Mouse (Mus musculus) hindbrain, embryonic 13.5 days (tissue): ENCODE measurements around the gene Ccr1. TPM values are rescaled to one million over a fixed set of nuclear protein-coding genes. Genes with fewer than 3 reads are reported as not detected.

Experiments
- ATAC-seq: fragments of 200-750 bp; cut with Nextera tagmentation; 2 replicates; pipeline ENCODE4 v1.8.0; 2017; ENCODE audit warnings: moderate TSS enrichment; ENCODE audit not compliant: low FRiP score
- H3K27ac ChIP-seq: fragments of 300-500 bp; sonication (generic); 2 replicates; pipeline ENCODE4 v1.5.1; 2015; ENCODE audit warnings: inconsistent platforms, mild to moderate bottlenecking, moderate library complexity
- H3K27me3 ChIP-seq: fragments of 300-500 bp; sonication (generic); 2 replicates; pipeline ENCODE4 v1.6.1; 2015; ENCODE audit warnings: mild to moderate bottlenecking, inconsistent platforms
- H3K36me3 ChIP-seq: fragments of 300-500 bp; sonication (generic); 2 replicates; pipeline ENCODE4 v1.6.1; 2015; ENCODE audit warnings: mild to moderate bottlenecking, inconsistent platforms
- H3K4me1 ChIP-seq: fragments of 300-500 bp; sonication (generic); replicated peaks from 2 replicates; pipeline ENCODE4 v1.6.1; 2015; ENCODE audit warnings: inconsistent platforms
- H3K4me2 ChIP-seq: fragments of 300-500 bp; sonication (generic); 2 replicates; pipeline ENCODE4 v1.6.1; 2015; ENCODE audit warnings: inconsistent platforms, mild to moderate bottlenecking, moderate library complexity
- H3K4me3 ChIP-seq: fragments of 300-500 bp; sonication (generic); 2 replicates; pipeline ENCODE4 v1.5.1; 2015; ENCODE audit warnings: mild to moderate bottlenecking, inconsistent platforms
- H3K9ac ChIP-seq: fragments of 300-500 bp; sonication (generic); 2 replicates; pipeline ENCODE4 v1.6.1; 2015; ENCODE audit warnings: mild to moderate bottlenecking, inconsistent platforms
- H3K9me3 ChIP-seq: fragments of 300-500 bp; sonication (generic); 2 replicates; pipeline ENCODE4 v1.6.1; 2016; ENCODE audit warnings: inconsistent platforms
- WGBS: fragments of 180-500 bp; shearing (Covaris S2); methylation state at CpG from one replicate; pipeline ENCODE4 v1.1.7; 2015; 5-methylcytosine and 5-hydroxymethylcytosine counted together
- polyA plus RNA-seq: library from polyadenylated mRNA; unstranded; fragments of >200 nt; fragmentation: Nextera tagmentation; extraction: Ambion mirVana; gene quantifications from 2 replicates; pipeline ENCODE4 v1.2.1, GENCODE M21; 2015

The Ccr1 gene
- polyA plus RNA-seq, result 1.2 TPM in 2 replicates

GRCm38 (mm10) chr9:123968290-123968912 is at the start of gene Ccr1:
Ccr1 (minus strand) TSS chr9:123968692.
- H3K27ac ChIP-seq, result no peak within 1 kb of the TSS
- H3K9me3 ChIP-seq, result no peaks in the 10 kb centered on the region
- no peaks in the 10 kb centered on the region for H3K36me3 ChIP-seq
- ATAC-seq, result no peak
- no peak within 1 kb of the TSS for H3K4me2 ChIP-seq
- H3K9ac ChIP-seq, result no peak within 1 kb of the TSS
- H3K27me3 ChIP-seq, result no peaks in the 10 kb centered on the region
- WGBS, result 94% methylated on average over 1 of the region's 1 CpGs
- H3K4me1 ChIP-seq, result no peaks in the 10 kb centered on the region
- H3K4me3 ChIP-seq, result no peak within 1 kb of the TSS

GRCm38 (mm10) chr9:124016048-124016447 is 47.6 kb upstream of the Ccr1 start:
- H3K27me3 ChIP-seq, result no peaks in the 10 kb centered on the region
- 89% methylated on average over 2 of the region's 2 CpGs for WGBS
- no peaks in the 10 kb centered on the region for H3K36me3 ChIP-seq
- H3K9ac ChIP-seq, result no peak overlapping the region
- H3K9me3 ChIP-seq, result no peaks in the 10 kb centered on the region
- no peak overlapping the region for H3K27ac ChIP-seq
- no peaks in the 10 kb centered on the region for H3K4me1 ChIP-seq
- no peak overlapping the region for H3K4me3 ChIP-seq
- no peak overlapping the region for H3K4me2 ChIP-seq
- no peak for ATAC-seq

GRCm38 (mm10) chr9:124014985-124015652 is 46.6 kb upstream of the Ccr1 start:
- Histone ChIP-seq H3K4me2 (no peak overlapping the region), H3K4me1 (no peaks in the 10 kb centered on the region), H3K4me3 (no peak overlapping the region), H3K9ac (no peak overlapping the region), H3K36me3 (no peaks in the 10 kb centered on the region), H3K9me3 (no peaks in the 10 kb centered on the region), H3K27ac (no peak overlapping the region), H3K27me3 (no peaks in the 10 kb centered on the region)
- WGBS, result 82% methylated on average over 2 of the region's 2 CpGs
- no peak for ATAC-seq

DNA sequence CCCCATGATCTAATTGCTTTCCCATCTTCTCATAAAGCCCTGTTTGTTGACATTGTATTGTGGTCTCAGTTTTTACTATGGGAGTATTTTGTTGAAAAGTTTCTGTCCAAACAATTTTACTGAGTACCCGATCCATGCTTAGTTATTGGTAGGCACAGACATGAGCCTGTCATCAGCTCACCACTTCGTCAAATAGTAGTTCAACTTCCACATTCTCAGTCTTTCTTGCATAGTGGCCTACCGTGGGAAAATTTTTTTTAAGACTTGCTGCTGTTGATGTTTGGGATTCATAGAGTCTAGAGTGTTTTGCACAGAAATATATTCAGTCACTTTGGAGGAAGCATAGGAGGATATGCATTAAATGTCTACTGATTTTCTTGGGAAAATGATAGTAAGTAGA is 44.8 kb upstream of the Ccr1 start:
- Histone ChIP-seq H3K4me3 (no peak overlapping the region), H3K9me3 (no peaks in the 10 kb centered on the region), H3K36me3 (no peaks in the 10 kb centered on the region), H3K27ac (no peak overlapping the region), H3K27me3 (no peaks in the 10 kb centered on the region), H3K4me1 (no peaks in the 10 kb centered on the region), H3K9ac (no peak overlapping the region), H3K4me2 (no peak overlapping the region)
- ATAC-seq, result no peak
- WGBS, result 94% methylated on average over 3 of the region's 3 CpGs

DNA sequence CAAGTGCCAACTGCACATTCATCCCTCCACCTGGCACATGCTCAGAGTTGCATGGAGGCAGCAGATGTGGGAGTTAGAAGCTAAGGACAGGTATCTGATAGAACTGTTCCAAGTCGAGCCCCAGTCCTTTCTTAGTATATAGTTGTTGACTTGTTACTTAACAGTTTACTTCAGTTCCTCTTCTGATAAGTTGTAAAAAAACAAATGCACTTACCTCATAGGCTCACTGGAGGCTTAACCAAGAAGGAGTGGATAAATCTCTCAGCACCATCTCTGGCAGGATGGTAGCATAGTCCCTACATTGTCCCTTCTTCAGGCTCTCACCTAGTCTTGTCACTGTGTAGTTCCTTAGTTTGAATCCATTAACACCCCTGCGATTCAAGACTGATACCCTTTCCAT is 44.2 kb upstream of the Ccr1 start:
- H3K4me2 ChIP-seq, result no peak overlapping the region
- H3K27ac ChIP-seq, result no peak overlapping the region
- H3K36me3 ChIP-seq, result no peaks in the 10 kb centered on the region
- H3K27me3 ChIP-seq, result no peaks in the 10 kb centered on the region
- 78% methylated on average over 2 of the region's 2 CpGs for WGBS
- ATAC-seq, result no peak
- H3K9ac ChIP-seq, result no peak overlapping the region
- H3K9me3 ChIP-seq, result no peaks in the 10 kb centered on the region
- H3K4me3 ChIP-seq, result no peak overlapping the region
- H3K4me1 ChIP-seq, result no peaks in the 10 kb centered on the region

DNA sequence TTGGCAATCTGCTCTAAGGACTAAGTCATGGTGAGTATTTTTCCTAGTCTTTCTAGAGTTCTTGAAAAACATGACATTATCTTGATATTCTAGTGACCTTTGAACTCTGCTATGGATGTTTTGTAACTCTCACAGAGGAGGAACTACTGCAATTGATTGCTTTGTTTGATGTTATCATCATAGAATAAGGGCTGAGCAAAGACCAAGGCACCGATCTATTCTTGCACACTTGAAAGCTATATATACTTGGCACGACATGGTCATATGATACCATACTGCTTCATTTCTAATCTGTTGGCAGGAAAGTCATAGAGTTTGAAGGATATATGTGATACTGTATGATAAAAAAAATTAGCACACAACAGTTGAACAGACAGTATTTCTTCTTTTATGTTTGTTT is 31.3 kb upstream of the Ccr1 start:
- 92% methylated on average over 2 of the region's 2 CpGs for WGBS
- H3K27ac ChIP-seq, result no peak overlapping the region
- no peak for ATAC-seq

DNA sequence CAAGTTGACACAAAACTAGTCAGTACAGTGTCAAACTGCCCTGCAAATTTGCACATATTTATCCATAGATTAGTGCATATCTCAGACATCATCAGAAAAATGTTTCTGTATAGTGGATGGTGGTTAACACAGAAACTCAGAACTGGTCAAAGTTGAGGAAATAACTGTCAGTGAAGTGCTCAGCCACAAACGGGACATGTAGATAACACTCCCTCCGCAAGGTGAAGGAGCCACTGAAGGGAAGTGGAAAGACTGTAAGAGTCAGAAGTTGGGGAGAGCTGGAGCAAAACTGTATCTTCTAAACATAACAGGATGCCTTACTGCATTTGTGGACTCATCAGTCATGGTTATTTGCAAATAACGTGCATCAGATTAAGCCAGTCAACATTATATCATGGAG is 29.2 kb upstream of the Ccr1 start:
- Histone ChIP-seq H3K9ac (no peak overlapping the region), H3K4me3 (no peak overlapping the region), H3K4me2 (no peak overlapping the region), H3K9me3 (no peaks in the 10 kb centered on the region), H3K27ac (no peak overlapping the region), H3K4me1 (no peaks in the 10 kb centered on the region), H3K27me3 (no peaks in the 10 kb centered on the region), H3K36me3 (no peaks in the 10 kb centered on the region)
- ATAC-seq, result no peak
- WGBS, result 88% methylated on average over 3 of the region's 3 CpGs

More for the DNA sequence above, 31.3 kb upstream of the Ccr1 start:
- Histone ChIP-seq H3K4me1 (no peaks in the 10 kb centered on the region), H3K4me3 (no peak overlapping the region), H3K9me3 (no peaks in the 10 kb centered on the region), H3K9ac (no peak overlapping the region), H3K4me2 (no peak overlapping the region), H3K36me3 (no peaks in the 10 kb centered on the region), H3K27me3 (no peaks in the 10 kb centered on the region)

GRCm38 (mm10) chr9:123991312-123991906 is 22.9 kb upstream of the Ccr1 start:
- no peak overlapping the region for H3K9ac ChIP-seq
- no peak overlapping the region for H3K4me3 ChIP-seq
- 38% methylated on average over 1 of the region's 1 CpGs for WGBS
- no peak overlapping the region for H3K4me2 ChIP-seq
- ATAC-seq, result no peak
- H3K36me3 ChIP-seq, result no peaks in the 10 kb centered on the region
- no peaks in the 10 kb centered on the region for H3K4me1 ChIP-seq
- no peak overlapping the region for H3K27ac ChIP-seq
- no peaks in the 10 kb centered on the region for H3K27me3 ChIP-seq
- no peaks in the 10 kb centered on the region for H3K9me3 ChIP-seq

DNA sequence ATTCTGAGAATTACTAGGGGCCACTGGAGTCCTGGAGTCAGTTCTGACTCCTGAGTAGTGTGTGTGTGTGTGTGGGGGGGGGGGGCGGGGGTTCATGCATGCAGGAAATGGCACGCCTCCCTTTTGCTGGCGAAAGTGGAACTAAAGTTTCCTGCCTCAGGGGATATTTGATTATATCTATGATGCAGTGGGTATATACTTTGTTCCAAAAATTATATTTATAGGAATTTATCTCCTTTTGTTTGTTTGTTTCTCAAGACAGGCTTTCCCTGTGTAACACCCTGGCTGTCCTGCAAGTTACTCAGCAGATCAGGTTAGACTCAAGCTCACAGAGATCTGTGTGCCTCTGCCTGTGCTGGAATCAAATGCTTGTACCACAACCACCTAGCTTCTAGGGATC is 21.2 kb upstream of the Ccr1 start:
- H3K36me3 ChIP-seq, result no peaks in the 10 kb centered on the region

GRCm38 (mm10) chr9:123986217-123986616 is 17.7 kb upstream of the Ccr1 start:
- Histone ChIP-seq H3K4me3 (no peak overlapping the region), H3K27me3 (no peaks in the 10 kb centered on the region), H3K36me3 (no peaks in the 10 kb centered on the region), H3K4me2 (no peak overlapping the region), H3K9me3 (no peaks in the 10 kb centered on the region), H3K4me1 (no peaks in the 10 kb centered on the region), H3K27ac (no peak overlapping the region), H3K9ac (no peak overlapping the region)
- WGBS, result 93% methylated on average over 2 of the region's 2 CpGs
- no peak for ATAC-seq

More for the DNA sequence above, 21.2 kb upstream of the Ccr1 start:
- H3K9me3 ChIP-seq, result no peaks in the 10 kb centered on the region
- H3K9ac ChIP-seq, result no peak overlapping the region
- ATAC-seq, result no peak
- no peak overlapping the region for H3K4me2 ChIP-seq
- H3K27ac ChIP-seq, result no peak overlapping the region
- no peak overlapping the region for H3K4me3 ChIP-seq
- H3K4me1 ChIP-seq, result no peaks in the 10 kb centered on the region
- no peaks in the 10 kb centered on the region for H3K27me3 ChIP-seq
- 90% methylated on average over 3 of the region's 3 CpGs for WGBS

GRCm38 (mm10) chr9:123984943-123985342 is 16.5 kb upstream of the Ccr1 start:
- H3K4me2 ChIP-seq, result no peak overlapping the region
- no peak for ATAC-seq
- no peaks in the 10 kb centered on the region for H3K4me1 ChIP-seq
- no peaks in the 10 kb centered on the region for H3K36me3 ChIP-seq
- H3K4me3 ChIP-seq, result no peak overlapping the region
- no peaks in the 10 kb centered on the region for H3K9me3 ChIP-seq
- no peak overlapping the region for H3K27ac ChIP-seq
- H3K27me3 ChIP-seq, result no peaks in the 10 kb centered on the region
- no peak overlapping the region for H3K9ac ChIP-seq

GRCm38 (mm10) chr9:123982720-123983119 is 14.2 kb upstream of the Ccr1 start:
- no peak for ATAC-seq
- Histone ChIP-seq H3K4me3 (no peak overlapping the region), H3K27ac (no peak overlapping the region), H3K27me3 (no peaks in the 10 kb centered on the region), H3K4me1 (no peaks in the 10 kb centered on the region), H3K36me3 (no peaks in the 10 kb centered on the region), H3K9ac (no peak overlapping the region), H3K4me2 (no peak overlapping the region), H3K9me3 (no peaks in the 10 kb centered on the region)
- 96% methylated on average over 1 of the region's 1 CpGs for WGBS

GRCm38 (mm10) chr9:123981909-123982308 is 13.4 kb upstream of the Ccr1 start:
- H3K9me3 ChIP-seq, result no peaks in the 10 kb centered on the region
- H3K27me3 ChIP-seq, result no peaks in the 10 kb centered on the region
- no peaks in the 10 kb centered on the region for H3K4me1 ChIP-seq
- no peak overlapping the region for H3K4me2 ChIP-seq
- no peak overlapping the region for H3K27ac ChIP-seq
- no peak overlapping the region for H3K4me3 ChIP-seq
- H3K36me3 ChIP-seq, result no peaks in the 10 kb centered on the region
- no peak overlapping the region for H3K9ac ChIP-seq
- WGBS, result 87% methylated on average over 4 of the region's 4 CpGs
- ATAC-seq, result no peak
